Mouse (Mus musculus): ENCODE results near the gene Bicra. TPM values are rescaled to one million over a fixed set of nuclear protein-coding genes. Genes with fewer than 3 reads are reported as not detected.

The Bicra gene
- 10.2 and 21.9 TPM in 2 replicates for polyA plus RNA-seq (2011; ENCODE audit: insufficient read depth, insufficient read length, low read depth, missing spikeins)

- Histone ChIP-seq H3K4me1 (ENCODE audit: control insufficient read depth, insufficient read depth, low read length) (no peaks in the 10 kb centered on the region), H3K27ac (ENCODE audit: insufficient read depth, low read length) (no peak within 1 kb of the TSS), H3K27me3 (ENCODE audit: control insufficient read depth, insufficient read depth, low read length, poor library complexity, severe bottlenecking) (no peaks in the 10 kb centered on the region), H3K4me3 (ENCODE audit: low read depth, low read length) (peak within 1 kb of the TSS; percentile 98), H3K36me3 (ENCODE audit: control insufficient read depth, insufficient read depth, low read length, poor library complexity, severe bottlenecking) (no peaks in the 10 kb centered on the region), H3K9ac (ENCODE audit: low read depth, poor library complexity, severe bottlenecking) (peak within 1 kb of the TSS; percentile 91), H3K9me3 (replicated peaks; ENCODE audit: control insufficient read depth, insufficient read depth, low read length, poor library complexity, severe bottlenecking) (no peaks in the 10 kb centered on the region)
- TF ChIP-seq POLR2A (IDR thresholded peaks at IDR 0.05; ENCODE audit: insufficient read depth, low read length) (no peak), CTCF (IDR thresholded peaks at IDR 0.05; ENCODE audit: low read depth, low read length) (no peak), EP300 (IDR thresholded peaks at IDR 0.05; ENCODE audit: insufficient read depth, low read depth, low read length) (no peak)
Observed at GRCm38 (mm10) chr7:16047338-16048146, at the start of gene Bicra. Gene Bicra (minus strand): TSS chr7:16047921.

- Histone ChIP-seq H3K9ac (ENCODE audit: low read depth, poor library complexity, severe bottlenecking) (no peak overlapping the region), H3K9me3 (replicated peaks; ENCODE audit: control insufficient read depth, insufficient read depth, low read length, poor library complexity, severe bottlenecking) (no peaks in the 10 kb centered on the region), H3K36me3 (ENCODE audit: control insufficient read depth, insufficient read depth, low read length, poor library complexity, severe bottlenecking) (no peaks in the 10 kb centered on the region), H3K4me3 (ENCODE audit: low read depth, low read length) (no peak overlapping the region), H3K27me3 (ENCODE audit: control insufficient read depth, insufficient read depth, low read length, poor library complexity, severe bottlenecking) (no peaks in the 10 kb centered on the region), H3K4me1 (ENCODE audit: control insufficient read depth, insufficient read depth, low read length) (no peaks in the 10 kb centered on the region), H3K27ac (ENCODE audit: insufficient read depth, low read length) (no peak overlapping the region)
- TF ChIP-seq POLR2A (IDR thresholded peaks at IDR 0.05; ENCODE audit: insufficient read depth, low read length) (no peak), EP300 (IDR thresholded peaks at IDR 0.05; ENCODE audit: insufficient read depth, low read depth, low read length) (no peak), CTCF (IDR thresholded peaks at IDR 0.05; ENCODE audit: low read depth, low read length) (no peak)
Observed at GRCm38 (mm10) chr7:16094592-16094991, 46.9 kb upstream of the Bicra start.

GRCm38 (mm10) chr7:16087587-16087986 is 39.9 kb upstream of the Bicra start:
- Histone ChIP-seq H3K4me1 (ENCODE audit: control insufficient read depth, insufficient read depth, low read length) (no peaks in the 10 kb centered on the region), H3K9me3 (replicated peaks; ENCODE audit: control insufficient read depth, insufficient read depth, low read length, poor library complexity, severe bottlenecking) (no peaks in the 10 kb centered on the region), H3K36me3 (ENCODE audit: control insufficient read depth, insufficient read depth, low read length, poor library complexity, severe bottlenecking) (no peaks in the 10 kb centered on the region), H3K27me3 (ENCODE audit: control insufficient read depth, insufficient read depth, low read length, poor library complexity, severe bottlenecking) (no peaks in the 10 kb centered on the region), H3K4me3 (ENCODE audit: low read depth, low read length) (no peak overlapping the region), H3K9ac (ENCODE audit: low read depth, poor library complexity, severe bottlenecking) (no peak overlapping the region), H3K27ac (ENCODE audit: insufficient read depth, low read length) (no peak overlapping the region)
- TF ChIP-seq POLR2A (IDR thresholded peaks at IDR 0.05; ENCODE audit: insufficient read depth, low read length) (no peak), CTCF (IDR thresholded peaks at IDR 0.05; ENCODE audit: low read depth, low read length) (no peak), EP300 (IDR thresholded peaks at IDR 0.05; ENCODE audit: insufficient read depth, low read depth, low read length) (no peak)

- H3K9me3 ChIP-seq (replicated peaks; ENCODE audit: control insufficient read depth, insufficient read depth, low read length, poor library complexity, severe bottlenecking): no peaks in the 10 kb centered on the region
- H3K27ac ChIP-seq (ENCODE audit: insufficient read depth, low read length): no peak overlapping the region
- H3K9ac ChIP-seq (ENCODE audit: low read depth, poor library complexity, severe bottlenecking): no peak overlapping the region
- H3K36me3 ChIP-seq (ENCODE audit: control insufficient read depth, insufficient read depth, low read length, poor library complexity, severe bottlenecking): no peaks in the 10 kb centered on the region
- H3K4me1 ChIP-seq (ENCODE audit: control insufficient read depth, insufficient read depth, low read length): no peaks in the 10 kb centered on the region
- no peak overlapping the region for H3K4me3 ChIP-seq (ENCODE audit: low read depth, low read length)
- no peaks in the 10 kb centered on the region for H3K27me3 ChIP-seq (ENCODE audit: control insufficient read depth, insufficient read depth, low read length, poor library complexity, severe bottlenecking)
- no peak for TF ChIP-seq POLR2A (IDR thresholded peaks at IDR 0.05; ENCODE audit: insufficient read depth, low read length)
- TF ChIP-seq EP300 (IDR thresholded peaks at IDR 0.05; ENCODE audit: insufficient read depth, low read depth, low read length): no peak
- no peak for TF ChIP-seq CTCF (IDR thresholded peaks at IDR 0.05; ENCODE audit: low read depth, low read length)
Observed at GRCm38 (mm10) chr7:16083361-16083760, 35.6 kb upstream of the Bicra start.

GRCm38 (mm10) chr7:16080581-16080980 is 32.9 kb upstream of the Bicra start:
- Histone ChIP-seq H3K27ac (ENCODE audit: insufficient read depth, low read length) (no peak overlapping the region), H3K27me3 (ENCODE audit: control insufficient read depth, insufficient read depth, low read length, poor library complexity, severe bottlenecking) (no peaks in the 10 kb centered on the region), H3K36me3 (ENCODE audit: control insufficient read depth, insufficient read depth, low read length, poor library complexity, severe bottlenecking) (no peaks in the 10 kb centered on the region), H3K4me1 (ENCODE audit: control insufficient read depth, insufficient read depth, low read length) (no peaks in the 10 kb centered on the region), H3K9me3 (replicated peaks; ENCODE audit: control insufficient read depth, insufficient read depth, low read length, poor library complexity, severe bottlenecking) (no peaks in the 10 kb centered on the region), H3K9ac (ENCODE audit: low read depth, poor library complexity, severe bottlenecking) (no peak overlapping the region), H3K4me3 (ENCODE audit: low read depth, low read length) (no peak overlapping the region)
- no peak for TF ChIP-seq CTCF (IDR thresholded peaks at IDR 0.05; ENCODE audit: low read depth, low read length)
- TF ChIP-seq EP300 (IDR thresholded peaks at IDR 0.05; ENCODE audit: insufficient read depth, low read depth, low read length): no peak
- no peak for TF ChIP-seq POLR2A (IDR thresholded peaks at IDR 0.05; ENCODE audit: insufficient read depth, low read length)

- no peak overlapping the region for H3K9ac ChIP-seq (ENCODE audit: low read depth, poor library complexity, severe bottlenecking)
Observed at GRCm38 (mm10) chr7:16079947-16080346, 32.2 kb upstream of the Bicra start.

More at GRCm38 (mm10) chr7:16079947-16080346, 32.2 kb upstream of the Bicra start:
- Histone ChIP-seq H3K4me1 (ENCODE audit: control insufficient read depth, insufficient read depth, low read length) (no peaks in the 10 kb centered on the region), H3K36me3 (ENCODE audit: control insufficient read depth, insufficient read depth, low read length, poor library complexity, severe bottlenecking) (no peaks in the 10 kb centered on the region), H3K9me3 (replicated peaks; ENCODE audit: control insufficient read depth, insufficient read depth, low read length, poor library complexity, severe bottlenecking) (no peaks in the 10 kb centered on the region), H3K27me3 (ENCODE audit: control insufficient read depth, insufficient read depth, low read length, poor library complexity, severe bottlenecking) (no peaks in the 10 kb centered on the region), H3K4me3 (ENCODE audit: low read depth, low read length) (no peak overlapping the region), H3K27ac (ENCODE audit: insufficient read depth, low read length) (no peak overlapping the region)
- TF ChIP-seq POLR2A (IDR thresholded peaks at IDR 0.05; ENCODE audit: insufficient read depth, low read length): no peak
- TF ChIP-seq EP300 (IDR thresholded peaks at IDR 0.05; ENCODE audit: insufficient read depth, low read depth, low read length): no peak
- no peak for TF ChIP-seq CTCF (IDR thresholded peaks at IDR 0.05; ENCODE audit: low read depth, low read length)
